Mouse (Mus musculus): Measurements from ENCODE around the gene Foxp2. TPM values are rescaled to one million over a fixed set of nuclear protein-coding genes. Genes with fewer than 3 reads are reported as not detected.

The Foxp2 gene
- polyA plus RNA-seq (2015; fragmentation: Nextera tagmentation; extraction: Ambion mirVana) = 43.2 and 52.2 TPM in 2 replicates

GRCm38 (mm10) chr6:14901183-14901970 is at the start of gene Foxp2:
Foxp2 (plus strand) TSS chr6:14901349.
- ATAC-seq (ENCODE audit: low FRiP score) = peak; percentile 84
- H3K4me1 ChIP-seq (replicated peaks) = peaks cover 40% of the 10 kb centered on the region
- WGBS = under 1% methylated on average over 80 of the region's 80 CpGs
- no peaks in the 10 kb centered on the region for H3K36me3 ChIP-seq
- peak within 1 kb of the TSS; percentile 71 for H3K27ac ChIP-seq
- peaks cover 41% of the 10 kb centered on the region for H3K27me3 ChIP-seq
- H3K9ac ChIP-seq = peak within 1 kb of the TSS; percentile 79
- peak within 1 kb of the TSS; percentile 74 for H3K4me3 ChIP-seq
- H3K9me3 ChIP-seq = no peaks in the 10 kb centered on the region
- H3K4me2 ChIP-seq = peak within 1 kb of the TSS; percentile 97

- no peak overlapping the region for H3K9ac ChIP-seq
- H3K4me3 ChIP-seq = no peak overlapping the region
- no peak overlapping the region for H3K27ac ChIP-seq
- ATAC-seq (ENCODE audit: low FRiP score) = no peak
- no peaks in the 10 kb centered on the region for H3K27me3 ChIP-seq
- no peak overlapping the region for H3K4me2 ChIP-seq
- H3K36me3 ChIP-seq = no peaks in the 10 kb centered on the region
- no peaks in the 10 kb centered on the region for H3K4me1 ChIP-seq (replicated peaks)
- no peaks in the 10 kb centered on the region for H3K9me3 ChIP-seq
Measured at GRCm38 (mm10) chr6:14885199-14885598, 15.9 kb upstream of the Foxp2 start.

GRCm38 (mm10) chr6:14897028-14897427 is 4.1 kb upstream of the Foxp2 start:
- no peak overlapping the region for H3K4me2 ChIP-seq
- 1% methylated on average over 2 of the region's 2 CpGs for WGBS
- H3K27me3 ChIP-seq = peaks cover 25% of the 10 kb centered on the region
- no peaks in the 10 kb centered on the region for H3K36me3 ChIP-seq
- H3K9me3 ChIP-seq = no peaks in the 10 kb centered on the region
- ATAC-seq (ENCODE audit: low FRiP score) = no peak
- H3K27ac ChIP-seq = no peak overlapping the region
- peaks cover 34% of the 10 kb centered on the region for H3K4me1 ChIP-seq (replicated peaks)
- no peak overlapping the region for H3K4me3 ChIP-seq
- no peak overlapping the region for H3K9ac ChIP-seq

DNA sequence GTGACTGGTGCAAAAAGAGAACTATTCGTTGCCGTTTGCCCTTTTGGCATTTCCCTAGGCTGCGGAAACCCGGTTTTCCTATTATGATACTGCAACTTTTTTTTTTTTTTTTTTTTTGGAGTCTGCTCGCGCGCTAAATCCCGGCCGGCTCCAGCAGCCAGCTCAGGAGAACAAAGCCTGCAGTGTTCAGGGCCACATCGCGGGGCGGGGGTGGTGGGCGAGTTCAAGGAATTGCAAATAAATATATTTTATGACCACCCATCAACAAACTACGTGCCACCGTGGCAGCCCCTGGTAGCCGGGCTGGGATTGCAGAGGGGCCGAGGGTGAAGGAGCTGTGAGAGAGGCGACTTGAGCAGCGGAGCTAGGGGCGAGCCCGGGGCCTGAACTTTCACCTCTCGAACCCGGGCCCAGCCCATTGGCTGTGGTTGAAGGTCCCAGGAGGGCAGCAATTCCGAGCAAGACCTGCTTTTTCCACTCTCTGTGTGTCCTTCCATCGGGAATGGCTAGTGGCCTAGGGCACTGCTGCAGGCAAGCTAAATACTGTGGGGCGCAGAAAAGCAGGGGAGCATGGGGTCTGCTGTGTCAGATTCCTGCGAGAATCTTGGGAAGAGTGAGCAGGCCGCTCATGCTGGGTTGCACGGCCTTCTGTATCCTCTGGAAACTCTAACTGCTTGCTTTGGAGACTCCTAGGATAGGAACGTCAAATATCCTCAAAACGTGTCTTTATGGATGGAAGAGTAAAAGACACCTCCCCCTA is 2.9 kb upstream of the Foxp2 start:
- Histone ChIP-seq H3K27me3 (peaks cover 36% of the 10 kb centered on the region), H3K9me3 (no peaks in the 10 kb centered on the region), H3K27ac (no peak overlapping the region), H3K36me3 (no peaks in the 10 kb centered on the region), H3K4me1 (replicated peaks) (peaks cover 39% of the 10 kb centered on the region), H3K4me3 (peak overlapping the region; percentile 33), H3K9ac (peak overlapping the region; percentile 59), H3K4me2 (peak overlapping the region; percentile 97)
- 1% methylated on average over 31 of the region's 31 CpGs for WGBS
- no peak for ATAC-seq (ENCODE audit: low FRiP score)

GRCm38 (mm10) chr6:14899021-14899610 is 2.0 kb upstream of the Foxp2 start:
- no peak for ATAC-seq (ENCODE audit: low FRiP score)
- peaks cover 40% of the 10 kb centered on the region for H3K4me1 ChIP-seq (replicated peaks)
- H3K9me3 ChIP-seq = no peaks in the 10 kb centered on the region
- WGBS = 6% methylated on average over 19 of the region's 19 CpGs
- H3K4me3 ChIP-seq = 0 out of 2 replicates have a peak overlapping the region, but pooled peaks have one; percentile 1
- H3K9ac ChIP-seq = no peak overlapping the region
- no peak overlapping the region for H3K27ac ChIP-seq
- H3K4me2 ChIP-seq = peak overlapping the region; percentile 97
- peaks cover 41% of the 10 kb centered on the region for H3K27me3 ChIP-seq
- H3K36me3 ChIP-seq = no peaks in the 10 kb centered on the region

- 0% methylated on average over 29 of the region's 29 CpGs for WGBS
- peak overlapping the region; percentile 74 for H3K4me3 ChIP-seq
- H3K9ac ChIP-seq = peak overlapping the region; percentile 79
- peak; percentile 21; the same call in 1 of the 2 replicates for ATAC-seq (ENCODE audit: low FRiP score)
- H3K4me2 ChIP-seq = peak overlapping the region; percentile 97
- no peaks in the 10 kb centered on the region for H3K36me3 ChIP-seq
- no peaks in the 10 kb centered on the region for H3K9me3 ChIP-seq
- peaks cover 41% of the 10 kb centered on the region for H3K27me3 ChIP-seq
- H3K27ac ChIP-seq = peak overlapping the region; percentile 71
- peaks cover 40% of the 10 kb centered on the region for H3K4me1 ChIP-seq (replicated peaks)
Measured at GRCm38 (mm10) chr6:14899936-14900578, 1.1 kb upstream of the Foxp2 start.

DNA sequence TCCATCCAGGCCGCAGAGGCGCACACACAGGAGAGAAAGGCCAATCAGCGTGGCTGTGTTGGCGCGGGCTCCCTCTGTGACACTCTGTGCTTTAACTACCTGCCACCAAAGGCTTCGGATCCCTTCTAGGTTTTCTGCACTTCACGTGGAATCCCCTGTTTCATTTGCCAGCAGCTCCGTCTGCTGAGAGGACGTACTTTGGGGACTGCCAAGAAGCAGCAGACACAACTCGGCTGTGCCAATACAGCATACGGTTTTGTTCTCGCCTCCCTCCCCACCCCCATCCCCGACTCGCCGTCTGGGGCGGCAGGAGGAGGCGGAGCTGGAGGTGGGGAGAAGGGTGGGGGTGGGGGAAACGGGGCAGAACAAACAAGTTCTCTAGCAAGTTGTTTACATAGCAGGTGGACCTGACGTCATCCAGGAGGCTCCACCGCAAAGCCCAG is 549 bp upstream of the Foxp2 start:
- peak; percentile 82 for ATAC-seq (ENCODE audit: low FRiP score)
- peak overlapping the region; percentile 74 for H3K4me3 ChIP-seq
- no peaks in the 10 kb centered on the region for H3K36me3 ChIP-seq
- H3K27me3 ChIP-seq = peaks cover 41% of the 10 kb centered on the region
- H3K27ac ChIP-seq = peak overlapping the region; percentile 71
- H3K9me3 ChIP-seq = no peaks in the 10 kb centered on the region
- peak overlapping the region; percentile 97 for H3K4me2 ChIP-seq
- peak overlapping the region; percentile 79 for H3K9ac ChIP-seq
- under 1% methylated on average over 20 of the region's 20 CpGs for WGBS
- peaks cover 40% of the 10 kb centered on the region for H3K4me1 ChIP-seq (replicated peaks)

DNA sequence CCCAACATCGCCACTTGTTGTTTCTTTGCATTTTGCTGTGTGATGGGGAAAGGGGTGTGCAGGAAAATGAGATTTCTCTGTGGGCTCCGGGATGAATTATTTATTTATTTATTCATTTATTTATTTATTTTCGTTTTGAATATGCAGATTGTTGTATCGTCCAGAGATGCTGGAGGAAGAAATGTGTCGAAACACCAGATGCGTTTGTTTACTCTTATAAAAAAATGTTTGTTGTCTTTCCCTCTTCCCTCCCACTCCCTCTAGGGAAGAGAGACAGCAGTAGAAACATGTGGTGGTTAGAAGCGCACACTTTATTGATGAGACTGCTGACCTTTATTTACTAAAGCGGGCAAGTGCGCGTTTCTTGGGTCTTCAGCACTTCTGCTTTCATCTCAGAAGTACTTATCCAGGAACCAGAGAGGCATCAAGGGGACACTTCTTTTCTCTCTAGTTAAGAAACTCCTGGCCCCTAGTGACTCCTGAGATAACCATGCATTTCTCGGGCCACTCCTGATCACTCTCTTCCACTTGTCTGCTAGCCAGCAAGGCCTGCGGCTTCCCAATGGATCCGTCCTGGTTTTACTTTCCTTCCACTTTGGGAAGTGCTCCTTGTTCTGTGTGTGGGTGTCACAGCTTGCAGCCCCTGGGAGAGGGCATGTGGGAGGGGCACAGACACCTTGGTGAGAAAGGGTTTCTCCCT is 972 bp downstream of the Foxp2 start:
- peaks cover 41% of the 10 kb centered on the region for H3K27me3 ChIP-seq
- no peak for ATAC-seq (ENCODE audit: low FRiP score)
- H3K36me3 ChIP-seq = no peaks in the 10 kb centered on the region
- H3K9me3 ChIP-seq = no peaks in the 10 kb centered on the region
- H3K4me1 ChIP-seq (replicated peaks) = peaks cover 40% of the 10 kb centered on the region
- 3% methylated on average over 13 of the region's 13 CpGs for WGBS
- peak overlapping the region; percentile 97 for H3K4me2 ChIP-seq
- H3K9ac ChIP-seq = peak overlapping the region; percentile 79
- peak overlapping the region; percentile 74 for H3K4me3 ChIP-seq
- no peak overlapping the region; the same call in 1 of the 2 replicates for H3K27ac ChIP-seq

- Histone ChIP-seq H3K4me1 (replicated peaks) (peaks cover 34% of the 10 kb centered on the region), H3K27ac (no peak overlapping the region), H3K9me3 (no peaks in the 10 kb centered on the region), H3K36me3 (no peaks in the 10 kb centered on the region), H3K9ac (no peak overlapping the region), H3K4me3 (no peak overlapping the region), H3K27me3 (peaks cover 39% of the 10 kb centered on the region), H3K4me2 (peak overlapping the region; percentile 97)
- WGBS = 50% methylated on average over 5 of the region's 5 CpGs
- no peak for ATAC-seq (ENCODE audit: low FRiP score)
Measured at GRCm38 (mm10) chr6:14903271-14903965, 2.3 kb downstream of the Foxp2 start.

- Histone ChIP-seq H3K9ac (no peak overlapping the region), H3K27me3 (no peaks in the 10 kb centered on the region)
- 94% methylated on average over 2 of the region's 2 CpGs for WGBS
Measured at GRCm38 (mm10) chr6:14915066-14915465, 13.9 kb downstream of the Foxp2 start.

GRCm38 (mm10) chr6:14922704-14923103 is 21.6 kb downstream of the Foxp2 start:
- H3K9ac ChIP-seq = no peak overlapping the region
- H3K4me3 ChIP-seq = no peak overlapping the region
- no peak overlapping the region for H3K4me2 ChIP-seq
- no peak overlapping the region for H3K27ac ChIP-seq
- no peak for ATAC-seq (ENCODE audit: low FRiP score)
- no peaks in the 10 kb centered on the region for H3K4me1 ChIP-seq (replicated peaks)
- no peaks in the 10 kb centered on the region for H3K27me3 ChIP-seq
- no peaks in the 10 kb centered on the region for H3K36me3 ChIP-seq
- H3K9me3 ChIP-seq = no peaks in the 10 kb centered on the region

More at GRCm38 (mm10) chr6:14915066-14915465, 13.9 kb downstream of the Foxp2 start:
- no peaks in the 10 kb centered on the region for H3K36me3 ChIP-seq
- no peaks in the 10 kb centered on the region for H3K9me3 ChIP-seq
- ATAC-seq (ENCODE audit: low FRiP score) = no peak
- H3K4me1 ChIP-seq (replicated peaks) = no peaks in the 10 kb centered on the region
- H3K27ac ChIP-seq = no peak overlapping the region
- no peak overlapping the region for H3K4me3 ChIP-seq
- H3K4me2 ChIP-seq = no peak overlapping the region

Measured in hindbrain, embryonic 13.5 days (tissue).